Mouse (Mus musculus): ENCODE data around the gene Drd2. TPM values are rescaled to one million over a fixed set of nuclear protein-coding genes. Genes with fewer than 3 reads are reported as not detected.

Gene Drd2
- polyA plus RNA-seq (2015; fragmentation: Nextera tagmentation; extraction: Ambion mirVana), result not detected in 2 replicates

GRCm38 (mm10) chr9:49340136-49341043, at the start of gene Drd2:
Gene Drd2 (plus strand): TSS chr9:49340627.

GRCm38 (mm10) chr9:49426921-49427320, 86.5 kb downstream of the Drd2 start, which contains the start of gene Ankk1:
Gene Ankk1 (minus strand): TSS chr9:49427021.

Other genes starting within 250 kb of the Drd2 start
- gene Gm4894, start 90.1 kb upstream of the Drd2 start, polyA plus RNA-seq (2015; fragmentation: Nextera tagmentation; extraction: Ambion mirVana), result not detected in 2 replicates
- gene Ankk1, start 86.4 kb downstream of the Drd2 start, polyA plus RNA-seq (2015; fragmentation: Nextera tagmentation; extraction: Ambion mirVana), result not detected in 2 replicates
- 1.5 and 1.7 TPM in 2 replicates for gene Ttc12, start 145.6 kb downstream of the Drd2 start, polyA plus RNA-seq (2015; fragmentation: Nextera tagmentation; extraction: Ambion mirVana)